Mouse (Mus musculus) liver, adult (tissue): ENCODE measurements around the gene Gpc5.

ENCODE experiments used
- GATA4 ChIP-seq: IDR thresholded peaks from 2 replicates; pipeline ENCODE4 v1.6.1; 2014; ENCODE audit warnings: mild to moderate bottlenecking, low read length; ENCODE audit not compliant: insufficient replicate concordance

Gpc5 gene

GRCm38 (mm10) chr14:115092081-115092480, at the start of gene Gpc5:
Gene Gpc5, plus strand, starts transcription at chr14:115092215.
- TF ChIP-seq GATA4, result no peak

GRCm38 (mm10) chr14:115042660-115043059, 49.4 kb upstream of the Gpc5 start:
- no peak for TF ChIP-seq GATA4

GRCm38 (mm10) chr14:115044016-115044415, 48.0 kb upstream of the Gpc5 start:
- no peak for TF ChIP-seq GATA4

- TF ChIP-seq GATA4, result no peak
Observed at GRCm38 (mm10) chr14:115045712-115046111, 46.3 kb upstream of the Gpc5 start.

GRCm38 (mm10) chr14:115047316-115047715, 44.7 kb upstream of the Gpc5 start:
- TF ChIP-seq GATA4, result no peak

- TF ChIP-seq GATA4, result no peak
Observed at GRCm38 (mm10) chr14:115047990-115048862, 43.8 kb upstream of the Gpc5 start.

GRCm38 (mm10) chr14:115048863-115049566, 43.0 kb upstream of the Gpc5 start:
- no peak for TF ChIP-seq GATA4

- no peak for TF ChIP-seq GATA4
Observed at GRCm38 (mm10) chr14:115049831-115050230, 42.2 kb upstream of the Gpc5 start.

- TF ChIP-seq GATA4, result no peak
Observed at GRCm38 (mm10) chr14:115051106-115051760, 40.8 kb upstream of the Gpc5 start.

- TF ChIP-seq GATA4, result no peak
Observed at GRCm38 (mm10) chr14:115052371-115052770, 39.6 kb upstream of the Gpc5 start.

GRCm38 (mm10) chr14:115054252-115054651, 37.8 kb upstream of the Gpc5 start:
- TF ChIP-seq GATA4, result no peak

DNA sequence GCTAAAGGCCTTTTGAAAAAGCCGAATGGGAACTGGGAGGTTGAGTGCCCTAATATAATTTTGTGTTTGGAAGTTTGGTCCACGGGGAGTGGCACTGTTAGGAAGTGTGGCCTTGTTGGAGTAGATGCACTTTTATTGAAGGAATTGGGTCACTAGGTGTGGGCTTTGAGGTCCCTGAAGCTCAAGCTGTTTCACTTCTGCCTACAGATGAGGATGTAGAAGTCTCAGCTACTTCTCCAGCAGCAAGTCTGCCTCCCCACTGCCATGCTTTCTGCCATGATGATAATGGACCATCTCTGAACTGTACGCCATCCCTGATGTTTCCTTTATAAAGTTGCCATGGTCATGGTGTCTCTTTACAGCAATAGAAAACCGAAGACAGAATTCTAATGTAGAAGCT, 34.5 kb upstream of the Gpc5 start:
- TF ChIP-seq GATA4, result no peak

GRCm38 (mm10) chr14:115070534-115070933, 21.5 kb upstream of the Gpc5 start:
- no peak for TF ChIP-seq GATA4

GRCm38 (mm10) chr14:115077340-115077739, 14.7 kb upstream of the Gpc5 start:
- no peak for TF ChIP-seq GATA4

DNA sequence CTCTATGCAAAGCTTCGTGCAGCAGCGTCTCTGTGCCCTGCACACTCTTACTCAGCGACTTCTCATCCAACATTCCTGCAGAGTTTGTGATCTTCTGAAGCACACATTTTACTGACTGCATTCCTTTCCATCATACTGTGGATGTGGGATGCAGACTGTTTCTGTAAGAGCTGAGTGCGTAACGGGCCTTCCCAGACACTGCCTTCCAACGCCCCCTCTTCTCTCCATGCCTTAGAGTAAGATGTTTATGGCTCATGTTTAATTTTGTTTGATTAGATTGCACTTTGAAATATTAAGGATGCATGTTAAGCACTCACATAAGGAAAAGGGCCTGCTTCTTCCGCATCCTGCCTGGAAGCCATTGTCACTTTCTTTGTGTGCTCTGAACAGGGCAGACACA, 14.0 kb upstream of the Gpc5 start:
- no peak for TF ChIP-seq GATA4
